Mouse (Mus musculus) forebrain, embryonic 15.5 days (tissue): ENCODE measurements around the gene Hjurp. TPM values are rescaled to one million over a fixed set of nuclear protein-coding genes. Genes with fewer than 3 reads are reported as not detected.

Experiments
- ATAC-seq: fragments of 200-750 bp; cut with Nextera tagmentation; replicated peaks from 2 replicates; pipeline ENCODE4 v1.8.0; 2017; ENCODE audit warnings: mild to moderate bottlenecking, moderate TSS enrichment, moderate library complexity
- H3K27ac ChIP-seq: fragments of 300-500 bp; sonication (generic); replicated peaks from 2 replicates; pipeline ENCODE4 v1.5.1; 2015; ENCODE audit warnings: mild to moderate bottlenecking, inconsistent platforms
- H3K27me3 ChIP-seq: fragments of 300-500 bp; sonication (generic); 2 replicates; pipeline ENCODE4 v1.6.1; 2015; ENCODE audit warnings: inconsistent platforms
- H3K36me3 ChIP-seq: fragments of 300-500 bp; sonication (generic); 2 replicates; pipeline ENCODE4 v1.6.1; 2015; ENCODE audit warnings: mild to moderate bottlenecking, inconsistent platforms
- H3K4me1 ChIP-seq: fragments of 300-500 bp; sonication (generic); 2 replicates; pipeline ENCODE4 v1.6.1; 2015; ENCODE audit warnings: inconsistent platforms
- H3K4me2 ChIP-seq: fragments of 300-500 bp; sonication (generic); replicated peaks from 2 replicates; pipeline ENCODE4 v1.6.1; 2015; ENCODE audit warnings: mild to moderate bottlenecking, inconsistent platforms
- H3K4me3 ChIP-seq: fragments of 300-500 bp; sonication (generic); 2 replicates; pipeline ENCODE4 v1.5.1; 2015; ENCODE audit warnings: mild to moderate bottlenecking, inconsistent platforms
- H3K9ac ChIP-seq: fragments of 300-500 bp; sonication (generic); replicated peaks from 2 replicates; pipeline ENCODE4 v1.6.1; 2015; ENCODE audit warnings: mild to moderate bottlenecking, inconsistent platforms
- H3K9me3 ChIP-seq: fragments of 300-500 bp; sonication (generic); 2 replicates; pipeline ENCODE4 v1.6.1; 2016; ENCODE audit warnings: inconsistent platforms
- WGBS: fragments of 180-500 bp; shearing (Covaris S2); methylation state at CpG from one replicate; pipeline ENCODE4 v1.1.7; 2015; ENCODE audit warnings: mixed read lengths; 5-methylcytosine and 5-hydroxymethylcytosine counted together
- polyA plus RNA-seq: library from polyadenylated mRNA; unstranded; fragments of >200 nt; fragmentation: Nextera tagmentation; extraction: Ambion mirVana; gene quantifications from 2 replicates; pipeline ENCODE4 v1.2.1, GENCODE M21; 2015

The Hjurp gene
- polyA plus RNA-seq, 1 experiment from 2014 or later: 115 TPM

GRCm38 (mm10) chr1:88237311-88237710, 40.1 kb downstream of the Hjurp start:
- Histone ChIP-seq H3K27me3 (no peaks in the 10 kb centered on the region), H3K9ac (no peak overlapping the region), H3K4me1 (no peaks in the 10 kb centered on the region), H3K4me2 (no peak overlapping the region), H3K36me3 (no peaks in the 10 kb centered on the region), H3K4me3 (no peak overlapping the region), H3K9me3 (peaks cover 90% of the 10 kb centered on the region), H3K27ac (no peak overlapping the region)
- ATAC-seq: no peak
- 76% methylated on average over 5 of the region's 5 CpGs for WGBS

- H3K4me1 ChIP-seq: no peaks in the 10 kb centered on the region
- no peak for ATAC-seq
These were observed 41.5 kb downstream of the Hjurp start for GRCm38 (mm10) chr1:88235894-88236415.

GRCm38 (mm10) chr1:88235046-88235893, 42.2 kb downstream of the Hjurp start:
- H3K4me1 ChIP-seq: no peaks in the 10 kb centered on the region
- ATAC-seq: no peak
- H3K27ac ChIP-seq: no peak overlapping the region
- H3K9ac ChIP-seq: no peak overlapping the region
- no peak overlapping the region for H3K4me2 ChIP-seq
- no peaks in the 10 kb centered on the region for H3K36me3 ChIP-seq
- 68% methylated on average over 11 of the region's 11 CpGs for WGBS
- H3K9me3 ChIP-seq: peaks cover 92% of the 10 kb centered on the region
- no peaks in the 10 kb centered on the region for H3K27me3 ChIP-seq
- H3K4me3 ChIP-seq: no peak overlapping the region

More at GRCm38 (mm10) chr1:88235894-88236415, 41.5 kb downstream of the Hjurp start:
- H3K9me3 ChIP-seq: peaks cover 93% of the 10 kb centered on the region
- no peaks in the 10 kb centered on the region for H3K27me3 ChIP-seq
- no peak overlapping the region for H3K27ac ChIP-seq
- H3K4me3 ChIP-seq: no peak overlapping the region
- no peaks in the 10 kb centered on the region for H3K36me3 ChIP-seq
- H3K4me2 ChIP-seq: no peak overlapping the region
- H3K9ac ChIP-seq: no peak overlapping the region
- WGBS: 66% methylated on average over 4 of the region's 4 CpGs

- 44% methylated on average over 5 of the region's 5 CpGs for WGBS
- no peak overlapping the region for H3K4me2 ChIP-seq
- no peaks in the 10 kb centered on the region for H3K4me1 ChIP-seq
- H3K27ac ChIP-seq: no peak overlapping the region
- H3K9ac ChIP-seq: no peak overlapping the region
- H3K36me3 ChIP-seq: no peaks in the 10 kb centered on the region
- no peak for ATAC-seq
- H3K9me3 ChIP-seq: peaks cover 92% of the 10 kb centered on the region
- no peaks in the 10 kb centered on the region for H3K27me3 ChIP-seq
- H3K4me3 ChIP-seq: no peak overlapping the region
These were observed 42.8 kb downstream of the Hjurp start for GRCm38 (mm10) chr1:88234646-88235045.

GRCm38 (mm10) chr1:88234248-88234610, 43.2 kb downstream of the Hjurp start:
- no peak overlapping the region for H3K4me2 ChIP-seq
- H3K36me3 ChIP-seq: no peaks in the 10 kb centered on the region
- no peaks in the 10 kb centered on the region for H3K4me1 ChIP-seq
- 64% methylated on average over 4 of the region's 4 CpGs for WGBS
- no peak for ATAC-seq
- no peaks in the 10 kb centered on the region for H3K27me3 ChIP-seq
- no peak overlapping the region for H3K9ac ChIP-seq
- no peak overlapping the region for H3K27ac ChIP-seq
- H3K9me3 ChIP-seq: peaks cover 91% of the 10 kb centered on the region
- H3K4me3 ChIP-seq: no peak overlapping the region

- H3K4me1 ChIP-seq: no peaks in the 10 kb centered on the region
- H3K4me3 ChIP-seq: no peak overlapping the region
- H3K36me3 ChIP-seq: no peaks in the 10 kb centered on the region
- no peak overlapping the region for H3K4me2 ChIP-seq
- 70% methylated on average over 14 of the region's 14 CpGs for WGBS
- no peak overlapping the region for H3K9ac ChIP-seq
- H3K27ac ChIP-seq: no peak overlapping the region
- no peaks in the 10 kb centered on the region for H3K27me3 ChIP-seq
- no peak for ATAC-seq
- peaks cover 91% of the 10 kb centered on the region for H3K9me3 ChIP-seq
These were observed 43.8 kb downstream of the Hjurp start for GRCm38 (mm10) chr1:88233421-88234247.

- Histone ChIP-seq H3K4me1 (no peaks in the 10 kb centered on the region), H3K9me3 (peaks cover 91% of the 10 kb centered on the region), H3K4me2 (no peak overlapping the region), H3K4me3 (no peak overlapping the region), H3K27ac (no peak overlapping the region), H3K36me3 (no peaks in the 10 kb centered on the region), H3K9ac (no peak overlapping the region), H3K27me3 (no peaks in the 10 kb centered on the region)
- no peak for ATAC-seq
- whole genome bisulfite sequencing: 54% methylated on average over 3 of the region's 3 CpGs
These were observed 44.6 kb downstream of the Hjurp start for GRCm38 (mm10) chr1:88232664-88233380.

- Histone ChIP-seq H3K36me3 (no peaks in the 10 kb centered on the region), H3K27ac (no peak overlapping the region), H3K9ac (no peak overlapping the region), H3K4me2 (no peak overlapping the region), H3K9me3 (peaks cover 91% of the 10 kb centered on the region), H3K4me3 (no peak overlapping the region), H3K4me1 (no peaks in the 10 kb centered on the region), H3K27me3 (no peaks in the 10 kb centered on the region)
- ATAC-seq: no peak
- WGBS: 68% methylated on average over 7 of the region's 7 CpGs
These were observed 45.5 kb downstream of the Hjurp start for GRCm38 (mm10) chr1:88231803-88232499.

GRCm38 (mm10) chr1:88230981-88231802, 46.2 kb downstream of the Hjurp start:
- Histone ChIP-seq H3K9me3 (peaks cover 95% of the 10 kb centered on the region), H3K4me3 (no peak overlapping the region), H3K27me3 (no peaks in the 10 kb centered on the region), H3K4me1 (no peaks in the 10 kb centered on the region), H3K9ac (no peak overlapping the region), H3K4me2 (no peak overlapping the region), H3K36me3 (no peaks in the 10 kb centered on the region), H3K27ac (no peak overlapping the region)
- ATAC-seq: no peak
- 78% methylated on average over 6 of the region's 6 CpGs for WGBS

GRCm38 (mm10) chr1:88230421-88230820, 47.0 kb downstream of the Hjurp start:
- WGBS: 73% methylated on average over 7 of the region's 7 CpGs
- Histone ChIP-seq H3K4me1 (no peaks in the 10 kb centered on the region), H3K9me3 (peaks cover 95% of the 10 kb centered on the region), H3K27ac (no peak overlapping the region), H3K4me2 (no peak overlapping the region), H3K9ac (no peak overlapping the region), H3K36me3 (no peaks in the 10 kb centered on the region), H3K27me3 (no peaks in the 10 kb centered on the region), H3K4me3 (no peak overlapping the region)
- ATAC-seq: no peak

- H3K9ac ChIP-seq: no peak overlapping the region
- H3K4me3 ChIP-seq: no peak overlapping the region
- WGBS: 89% methylated on average over 5 of the region's 5 CpGs
- H3K27ac ChIP-seq: no peak overlapping the region
- no peak overlapping the region for H3K4me2 ChIP-seq
- no peak for ATAC-seq
- H3K27me3 ChIP-seq: no peaks in the 10 kb centered on the region
- H3K4me1 ChIP-seq: no peaks in the 10 kb centered on the region
- peaks cover 93% of the 10 kb centered on the region for H3K9me3 ChIP-seq
- no peaks in the 10 kb centered on the region for H3K36me3 ChIP-seq
These were observed 47.4 kb downstream of the Hjurp start for GRCm38 (mm10) chr1:88229986-88230385.
